Mouse (Mus musculus): ENCODE measurements around the gene Skap1.

DNA sequence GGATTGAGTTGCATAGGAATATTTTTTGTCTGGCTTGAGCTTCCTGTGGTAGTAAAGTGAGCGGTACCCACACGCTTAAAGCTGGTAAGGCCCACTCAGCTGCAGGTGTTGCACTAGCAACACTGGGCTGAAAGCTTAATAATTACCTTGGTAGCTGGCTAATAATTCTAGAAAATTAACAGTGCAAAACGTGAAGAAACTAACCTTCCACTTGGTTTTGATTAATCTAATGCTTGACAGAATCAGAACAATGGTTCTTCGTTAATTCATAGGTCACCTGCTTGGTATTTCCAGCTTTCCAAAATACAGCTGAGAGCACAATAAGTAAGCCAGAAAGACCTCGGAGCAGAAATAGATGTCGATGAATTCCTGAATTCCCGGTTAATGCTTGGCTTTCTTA, 78.2 kb downstream of the Skap1 start:
- TF ChIP-seq CTCF (conservative IDR thresholded peaks at IDR 0.05; ENCODE audit: low read length), result no peak
- TF ChIP-seq POU5F1 (IDR thresholded peaks at IDR 0.05; ENCODE audit: borderline replicate concordance, low read length), result no peak

All from E14TG2a.4 (cell line).